Mouse (Mus musculus) lung, embryonic 14.5 days (tissue): ENCODE results near the gene Ablim1. TPM values are rescaled to one million over a fixed set of nuclear protein-coding genes. Genes with fewer than 3 reads are reported as not detected.

Experiments used
- ATAC-seq: fragments of 200-750 bp; cut with Nextera tagmentation; 2 replicates; pipeline ENCODE4 v1.8.0; 2017; ENCODE audit warnings: mild to moderate bottlenecking, moderate TSS enrichment, moderate library complexity; ENCODE audit not compliant: insufficient read depth
- DNase-seq: peaks from one replicate; pipeline ENCODE4 v3.0.0-alpha.2; 2015
- H3K27ac ChIP-seq: fragments of 300-500 bp; sonication (generic); 2 replicates; pipeline ENCODE4 v1.5.1; 2014; ENCODE audit warnings: low read depth, mild to moderate bottlenecking, moderate library complexity
- H3K27me3 ChIP-seq: fragments of 300-500 bp; sonication (generic); 2 replicates; pipeline ENCODE4 v1.6.1; 2014; ENCODE audit warnings: low read length, control low read depth; ENCODE audit not compliant: insufficient read depth
- H3K36me3 ChIP-seq: fragments of 300-500 bp; sonication (generic); 2 replicates; pipeline ENCODE4 v1.6.1; 2014; ENCODE audit warnings: control low read depth; ENCODE audit not compliant: insufficient read depth
- H3K4me1 ChIP-seq: fragments of 300-500 bp; sonication (generic); 2 replicates; pipeline ENCODE4 v1.6.1; 2014; ENCODE audit warnings: antibody characterized with exemption, control low read depth; ENCODE audit not compliant: insufficient read depth
- H3K4me2 ChIP-seq: fragments of 300-500 bp; sonication (generic); 2 replicates; pipeline ENCODE4 v1.6.1; 2014; ENCODE audit warnings: mild to moderate bottlenecking
- H3K4me3 ChIP-seq: fragments of 300-500 bp; sonication (generic); 2 replicates; pipeline ENCODE4 v1.5.1; 2014; ENCODE audit warnings: low read depth, low read length
- H3K9ac ChIP-seq: fragments of 300-500 bp; sonication (generic); 2 replicates; pipeline ENCODE4 v1.6.1; 2014
- H3K9me3 ChIP-seq: fragments of 300-500 bp; sonication (generic); 2 replicates; pipeline ENCODE4 v1.6.1; 2016; ENCODE audit warnings: low read depth, low read length, control low read depth
- CTCF ChIP-seq: IDR thresholded peaks from 2 replicates; pipeline ENCODE4 v1.5.1; 2016; ENCODE audit warnings: antibody characterized with exemption, low read depth
- WGBS: fragments of 180-500 bp; shearing (Covaris S2); extraction: QIAGEN DNeasy Blood & Tissue Kit; methylation state at CpG from one replicate; pipeline ENCODE4 v1.1.7; 2014; 5-methylcytosine and 5-hydroxymethylcytosine counted together
- polyA plus RNA-seq: library from polyadenylated mRNA; unstranded; fragments of >200 nt; fragmentation: Nextera tagmentation; extraction: Ambion mirVana; gene quantifications from 2 replicates; pipeline ENCODE4 v1.2.1, GENCODE M21; 2014

Ablim1 gene
- polyA plus RNA-seq, 1 experiment from 2014 or later: 39.9 TPM

DNA sequence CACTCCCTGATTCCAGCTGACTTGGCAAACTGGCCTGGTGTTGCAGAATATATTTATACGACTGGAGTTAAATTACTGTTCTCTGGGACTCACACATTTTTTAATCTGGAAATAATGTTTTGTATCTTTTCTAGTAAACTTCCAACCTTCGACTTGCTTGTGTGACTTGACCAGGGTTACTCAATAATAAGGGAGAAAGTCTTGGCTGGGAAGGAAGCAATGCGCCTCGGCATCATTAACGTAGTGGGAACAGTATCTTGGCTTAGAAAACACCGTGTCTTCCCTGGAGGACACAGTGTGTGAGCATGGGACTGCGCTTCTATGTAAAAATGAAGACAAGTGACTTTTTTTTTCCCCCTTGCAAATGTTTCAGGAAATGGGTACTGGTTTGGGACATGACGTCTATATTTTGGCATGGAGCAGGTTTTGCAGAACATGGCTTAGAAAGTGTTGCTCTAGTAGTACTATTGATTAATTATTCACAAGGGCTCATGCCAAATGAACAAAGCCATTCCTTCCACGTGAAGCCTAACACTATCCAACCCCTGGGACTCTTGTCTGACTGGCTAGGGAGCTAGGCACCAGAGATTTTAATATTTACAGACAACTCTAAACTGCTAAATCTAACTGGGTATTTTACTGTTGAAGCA lies 266.9 kb downstream of the Ablim1 start:
- H3K4me3 ChIP-seq: no peak overlapping the region
- H3K27me3 ChIP-seq: no peaks in the 10 kb centered on the region
- WGBS: 59% methylated on average over 9 of the region's 9 CpGs
- H3K27ac ChIP-seq: no peak overlapping the region
- H3K36me3 ChIP-seq: peaks cover 11% of the 10 kb centered on the region; the same call in 1 of the 2 replicates
- H3K9me3 ChIP-seq: no peaks in the 10 kb centered on the region
- ATAC-seq (no peak), DNase-seq (peak; percentile 56)
- no peaks in the 10 kb centered on the region for H3K4me1 ChIP-seq
- H3K9ac ChIP-seq: no peak overlapping the region
- H3K4me2 ChIP-seq: no peak overlapping the region
- TF ChIP-seq CTCF: no peak

GRCm38 (mm10) chr19:57039258-57039657 lies 275.5 kb downstream of the Ablim1 start:
- no peaks in the 10 kb centered on the region for H3K27me3 ChIP-seq
- H3K9ac ChIP-seq: no peak overlapping the region
- H3K4me1 ChIP-seq: no peaks in the 10 kb centered on the region
- H3K4me2 ChIP-seq: no peak overlapping the region
- H3K36me3 ChIP-seq: peaks cover 26% of the 10 kb centered on the region; the same call in 1 of the 2 replicates
- no peak overlapping the region for H3K4me3 ChIP-seq
- no peaks in the 10 kb centered on the region for H3K9me3 ChIP-seq
- WGBS: 64% methylated on average over 6 of the region's 6 CpGs
- no peak overlapping the region for H3K27ac ChIP-seq
- DNase-seq (peak; percentile 72), ATAC-seq (no peak)
- TF ChIP-seq CTCF: peak; percentile 69

DNA sequence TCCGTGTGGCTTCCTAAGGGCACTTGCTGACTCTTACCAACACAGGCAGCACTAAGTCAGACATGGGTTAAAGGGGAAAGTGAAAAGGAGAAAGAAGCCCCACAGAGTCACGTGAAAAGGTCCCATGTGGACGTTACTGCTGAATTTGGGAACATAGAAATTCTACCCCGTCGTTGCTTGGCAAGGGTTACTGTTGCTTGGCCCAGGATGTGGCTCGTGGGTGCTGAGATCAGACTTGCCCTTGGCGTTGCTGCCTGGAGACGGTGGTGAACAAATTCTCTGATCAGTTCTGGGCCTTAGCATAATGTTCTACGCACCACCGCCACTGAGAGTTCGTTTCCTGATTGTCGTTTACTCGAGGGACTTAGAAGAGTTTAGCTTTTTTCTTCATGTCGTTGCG lies 277.9 kb downstream of the Ablim1 start:
- WGBS: 82% methylated on average over 15 of the region's 15 CpGs
- Histone ChIP-seq H3K4me3 (no peak overlapping the region), H3K9me3 (no peaks in the 10 kb centered on the region), H3K4me1 (no peaks in the 10 kb centered on the region), H3K4me2 (no peak overlapping the region), H3K27me3 (no peaks in the 10 kb centered on the region), H3K36me3 (peaks cover 20% of the 10 kb centered on the region; the same call in 1 of the 2 replicates), H3K27ac (no peak overlapping the region), H3K9ac (no peak overlapping the region)
- no peak for ATAC-seq
- no peak for DNase-seq
- TF ChIP-seq CTCF: no peak

- Histone ChIP-seq H3K4me3 (no peak overlapping the region), H3K9me3 (no peaks in the 10 kb centered on the region), H3K27ac (no peak overlapping the region), H3K4me2 (no peak overlapping the region), H3K4me1 (no peaks in the 10 kb centered on the region), H3K27me3 (no peaks in the 10 kb centered on the region), H3K36me3 (peaks cover 11% of the 10 kb centered on the region; the same call in 1 of the 2 replicates), H3K9ac (no peak overlapping the region)
- ATAC-seq (no peak), DNase-seq (peak; percentile 79)
- 65% methylated on average over 4 of the region's 4 CpGs for WGBS
- TF ChIP-seq CTCF: peak; percentile 89
Measured at GRCm38 (mm10) chr19:57031582-57031981, 283.1 kb downstream of the Ablim1 start.

GRCm38 (mm10) chr19:57029461-57029860 lies 285.3 kb downstream of the Ablim1 start:
- Histone ChIP-seq H3K4me1 (no peaks in the 10 kb centered on the region), H3K4me3 (no peak overlapping the region), H3K27me3 (no peaks in the 10 kb centered on the region), H3K27ac (no peak overlapping the region), H3K4me2 (no peak overlapping the region), H3K36me3 (no peaks in the 10 kb centered on the region), H3K9me3 (no peaks in the 10 kb centered on the region), H3K9ac (no peak overlapping the region)
- no peak for ATAC-seq
- no peak for TF ChIP-seq CTCF
- no peak for DNase-seq
- WGBS: 89% methylated on average over 6 of the region's 6 CpGs

GRCm38 (mm10) chr19:57028327-57029179 lies 286.2 kb downstream of the Ablim1 start:
- no peak overlapping the region for H3K27ac ChIP-seq
- H3K4me2 ChIP-seq: no peak overlapping the region
- H3K9ac ChIP-seq: no peak overlapping the region
- H3K27me3 ChIP-seq: no peaks in the 10 kb centered on the region
- H3K9me3 ChIP-seq: no peaks in the 10 kb centered on the region
- no peaks in the 10 kb centered on the region for H3K36me3 ChIP-seq
- no peak overlapping the region for H3K4me3 ChIP-seq
- no peak for TF ChIP-seq CTCF
- ATAC-seq: no peak
- no peak for DNase-seq
- 45% methylated on average over 8 of the region's 8 CpGs for WGBS
- no peaks in the 10 kb centered on the region for H3K4me1 ChIP-seq

GRCm38 (mm10) chr19:57026501-57026900 lies 288.2 kb downstream of the Ablim1 start:
- no peaks in the 10 kb centered on the region for H3K36me3 ChIP-seq
- WGBS: 70% methylated on average over 4 of the region's 4 CpGs
- ATAC-seq (no peak), DNase-seq (no peak)
- no peaks in the 10 kb centered on the region for H3K27me3 ChIP-seq
- TF ChIP-seq CTCF: no peak
- H3K4me3 ChIP-seq: no peak overlapping the region
- no peak overlapping the region for H3K4me2 ChIP-seq
- H3K9me3 ChIP-seq: no peaks in the 10 kb centered on the region
- H3K9ac ChIP-seq: no peak overlapping the region
- no peaks in the 10 kb centered on the region for H3K4me1 ChIP-seq
- no peak overlapping the region for H3K27ac ChIP-seq
